Mouse (Mus musculus) hindbrain, embryonic 15.5 days (tissue): ENCODE measurements around the gene Ncln. TPM values are rescaled to one million over a fixed set of nuclear protein-coding genes. Genes with fewer than 3 reads are reported as not detected.

Experiments
- ATAC-seq: fragments of 200-750 bp; cut with Nextera tagmentation; 2 replicates; pipeline ENCODE4 v1.8.0; 2017; ENCODE audit warnings: low read depth, moderate number of reproducible peaks, moderate TSS enrichment; ENCODE audit not compliant: low FRiP score
- H3K27ac ChIP-seq: fragments of 300-500 bp; sonication (generic); replicated peaks from 2 replicates; pipeline ENCODE4 v1.5.1; 2015; ENCODE audit warnings: mild to moderate bottlenecking, inconsistent platforms
- H3K27me3 ChIP-seq: fragments of 300-500 bp; sonication (generic); 2 replicates; pipeline ENCODE4 v1.6.1; 2015; ENCODE audit warnings: control low read depth, inconsistent platforms
- H3K36me3 ChIP-seq: fragments of 300-500 bp; sonication (generic); 2 replicates; pipeline ENCODE4 v1.6.1; 2015; ENCODE audit warnings: control low read depth, inconsistent platforms
- H3K4me1 ChIP-seq: fragments of 300-500 bp; sonication (generic); replicated peaks from 2 replicates; pipeline ENCODE4 v1.6.1; 2015; ENCODE audit warnings: control low read depth, inconsistent platforms
- H3K4me2 ChIP-seq: fragments of 300-500 bp; sonication (generic); 2 replicates; pipeline ENCODE4 v1.6.1; 2015; ENCODE audit warnings: moderate library complexity, mild to moderate bottlenecking, inconsistent platforms
- H3K4me3 ChIP-seq: fragments of 300-500 bp; sonication (generic); 2 replicates; pipeline ENCODE4 v1.5.1; 2015; ENCODE audit warnings: mild to moderate bottlenecking, inconsistent platforms
- H3K9ac ChIP-seq: fragments of 300-500 bp; sonication (generic); 2 replicates; pipeline ENCODE4 v1.6.1; 2015; ENCODE audit warnings: inconsistent platforms
- H3K9me3 ChIP-seq: fragments of 300-500 bp; sonication (generic); 2 replicates; pipeline ENCODE4 v1.6.1; 2016; ENCODE audit warnings: control low read depth, inconsistent platforms
- WGBS: fragments of 180-500 bp; shearing (Covaris S2); methylation state at CpG from one replicate; pipeline ENCODE4 v1.1.7; 2015; 5-methylcytosine and 5-hydroxymethylcytosine counted together
- polyA plus RNA-seq: library from polyadenylated mRNA; unstranded; fragments of >200 nt; fragmentation: Nextera tagmentation; extraction: Ambion mirVana; gene quantifications from 2 replicates; pipeline ENCODE4 v1.2.1, GENCODE M21; 2015

Ncln gene
- polyA plus RNA-seq, 1 experiment from 2014 or later = 72.7 TPM

- no peaks in the 10 kb centered on the region for H3K27me3 ChIP-seq
Observed at GRCm38 (mm10) chr10:81495616-81496263, 452 bp downstream of the Ncln start.

GRCm38 (mm10) chr10:81495151-81495550, 1.0 kb downstream of the Ncln start:
- no peaks in the 10 kb centered on the region for H3K27me3 ChIP-seq
- peak overlapping the region; percentile 99 for H3K4me2 ChIP-seq
- peak overlapping the region; percentile 81 for H3K4me3 ChIP-seq
- WGBS = 78% methylated on average over 6 of the region's 6 CpGs
- H3K4me1 ChIP-seq = peaks cover 26% of the 10 kb centered on the region
- ATAC-seq = no peak
- H3K27ac ChIP-seq = peak overlapping the region; percentile 87; the same call in 1 of the 2 replicates
- H3K9me3 ChIP-seq = no peaks in the 10 kb centered on the region
- peaks cover 24% of the 10 kb centered on the region for H3K36me3 ChIP-seq
- peak overlapping the region; percentile 94 for H3K9ac ChIP-seq

More at GRCm38 (mm10) chr10:81495616-81496263, 452 bp downstream of the Ncln start:
- WGBS = 2% methylated on average over 41 of the region's 41 CpGs
- H3K27ac ChIP-seq = peak overlapping the region; percentile 87
- peak overlapping the region; percentile 99 for H3K4me2 ChIP-seq
- ATAC-seq = peak; percentile 15
- H3K36me3 ChIP-seq = peaks cover 19% of the 10 kb centered on the region
- peak overlapping the region; percentile 81 for H3K4me3 ChIP-seq
- H3K9me3 ChIP-seq = no peaks in the 10 kb centered on the region
- H3K4me1 ChIP-seq = peaks cover 26% of the 10 kb centered on the region
- peak overlapping the region; percentile 94 for H3K9ac ChIP-seq

GRCm38 (mm10) chr10:81494260-81495041, 1.7 kb downstream of the Ncln start:
- Histone ChIP-seq H3K27me3 (no peaks in the 10 kb centered on the region), H3K36me3 (peaks cover 31% of the 10 kb centered on the region), H3K4me3 (peak overlapping the region; percentile 81; the same call in 1 of the 2 replicates), H3K9ac (0 out of 2 replicates have a peak overlapping the region, but pooled peaks have one; percentile 94), H3K9me3 (no peaks in the 10 kb centered on the region), H3K4me2 (peak overlapping the region; percentile 99), H3K27ac (no peak overlapping the region), H3K4me1 (peaks cover 26% of the 10 kb centered on the region)
- no peak for ATAC-seq
- 94% methylated on average over 11 of the region's 11 CpGs for WGBS

- H3K27ac ChIP-seq = no peak overlapping the region
- H3K27me3 ChIP-seq = no peaks in the 10 kb centered on the region
- H3K9ac ChIP-seq = no peak overlapping the region
- no peak for ATAC-seq
- 84% methylated on average over 8 of the region's 8 CpGs for WGBS
- no peak overlapping the region for H3K4me2 ChIP-seq
- H3K4me3 ChIP-seq = no peak overlapping the region
- H3K9me3 ChIP-seq = no peaks in the 10 kb centered on the region
- H3K36me3 ChIP-seq = peaks cover 37% of the 10 kb centered on the region
- peaks cover 26% of the 10 kb centered on the region for H3K4me1 ChIP-seq
Observed at GRCm38 (mm10) chr10:81493601-81494220, 2.5 kb downstream of the Ncln start.

GRCm38 (mm10) chr10:81492606-81493240, 3.5 kb downstream of the Ncln start:
- Histone ChIP-seq H3K4me2 (no peak overlapping the region), H3K4me1 (peaks cover 24% of the 10 kb centered on the region), H3K4me3 (no peak overlapping the region), H3K9me3 (no peaks in the 10 kb centered on the region), H3K27me3 (no peaks in the 10 kb centered on the region), H3K27ac (no peak overlapping the region), H3K9ac (no peak overlapping the region), H3K36me3 (peaks cover 47% of the 10 kb centered on the region)
- 85% methylated on average over 11 of the region's 11 CpGs for WGBS
- ATAC-seq = no peak

- Histone ChIP-seq H3K36me3 (peaks cover 60% of the 10 kb centered on the region), H3K9me3 (no peaks in the 10 kb centered on the region), H3K27ac (no peak overlapping the region), H3K4me2 (no peak overlapping the region), H3K9ac (no peak overlapping the region), H3K27me3 (no peaks in the 10 kb centered on the region), H3K4me1 (peaks cover 17% of the 10 kb centered on the region), H3K4me3 (no peak overlapping the region)
- ATAC-seq = no peak
- 97% methylated on average over 9 of the region's 9 CpGs for WGBS
Observed at GRCm38 (mm10) chr10:81491018-81491417, 5.2 kb downstream of the Ncln start.

GRCm38 (mm10) chr10:81489941-81490340, 6.3 kb downstream of the Ncln start:
- no peak overlapping the region for H3K9ac ChIP-seq
- H3K27me3 ChIP-seq = no peaks in the 10 kb centered on the region
- H3K36me3 ChIP-seq = peaks cover 60% of the 10 kb centered on the region
- H3K4me3 ChIP-seq = no peak overlapping the region
- H3K27ac ChIP-seq = no peak overlapping the region
- H3K4me2 ChIP-seq = no peak overlapping the region
- H3K4me1 ChIP-seq = peaks cover 13% of the 10 kb centered on the region
- WGBS = 83% methylated on average over 14 of the region's 14 CpGs
- ATAC-seq = no peak
- no peaks in the 10 kb centered on the region for H3K9me3 ChIP-seq

GRCm38 (mm10) chr10:81488081-81488480, 8.1 kb downstream of the Ncln start:
- H3K27me3 ChIP-seq = no peaks in the 10 kb centered on the region
- H3K36me3 ChIP-seq = peaks cover 59% of the 10 kb centered on the region
- ATAC-seq = no peak
- 86% methylated on average over 11 of the region's 11 CpGs for WGBS
- H3K9me3 ChIP-seq = no peaks in the 10 kb centered on the region
- H3K4me1 ChIP-seq = peaks cover 11% of the 10 kb centered on the region
- H3K9ac ChIP-seq = no peak overlapping the region
- no peak overlapping the region for H3K4me3 ChIP-seq
- H3K4me2 ChIP-seq = no peak overlapping the region
- no peak overlapping the region for H3K27ac ChIP-seq

- Histone ChIP-seq H3K4me1 (peaks cover 15% of the 10 kb centered on the region), H3K4me2 (no peak overlapping the region), H3K9me3 (no peaks in the 10 kb centered on the region), H3K27me3 (no peaks in the 10 kb centered on the region), H3K4me3 (no peak overlapping the region), H3K9ac (no peak overlapping the region), H3K36me3 (peaks cover 48% of the 10 kb centered on the region), H3K27ac (no peak overlapping the region)
- ATAC-seq = no peak
- 81% methylated on average over 10 of the region's 10 CpGs for WGBS
Observed at GRCm38 (mm10) chr10:81486496-81486895, 9.7 kb downstream of the Ncln start.

GRCm38 (mm10) chr10:81485479-81486018, 10.6 kb downstream of the Ncln start:
- 0 out of 2 replicates have a peak overlapping the region, but pooled peaks have one; percentile 8 for H3K27ac ChIP-seq
- 75% methylated on average over 7 of the region's 7 CpGs for WGBS
- peaks cover 21% of the 10 kb centered on the region for H3K4me1 ChIP-seq
- no peak overlapping the region for H3K4me3 ChIP-seq
- H3K27me3 ChIP-seq = no peaks in the 10 kb centered on the region
- H3K9ac ChIP-seq = no peak overlapping the region
- no peaks in the 10 kb centered on the region for H3K9me3 ChIP-seq
- H3K4me2 ChIP-seq = no peak overlapping the region
- H3K36me3 ChIP-seq = peaks cover 39% of the 10 kb centered on the region
- ATAC-seq = no peak

GRCm38 (mm10) chr10:81485060-81485449, 11.1 kb downstream of the Ncln start:
- H3K27ac ChIP-seq = peak overlapping the region; percentile 44

More at GRCm38 (mm10) chr10:81485060-81485449, 11.1 kb downstream of the Ncln start:
- no peak for ATAC-seq
- peaks cover 35% of the 10 kb centered on the region for H3K36me3 ChIP-seq
- no peaks in the 10 kb centered on the region for H3K9me3 ChIP-seq
- peaks cover 26% of the 10 kb centered on the region for H3K4me1 ChIP-seq
- H3K9ac ChIP-seq = no peak overlapping the region
- no peak overlapping the region for H3K4me2 ChIP-seq
- H3K4me3 ChIP-seq = no peak overlapping the region
- no peaks in the 10 kb centered on the region for H3K27me3 ChIP-seq
- WGBS = 21% methylated on average over 2 of the region's 2 CpGs
